Mouse (Mus musculus) heart, postnatal 25 days (tissue): ENCODE data around the gene Aicda. TPM values are rescaled to one million over a fixed set of nuclear protein-coding genes. Genes with fewer than 3 reads are reported as not detected.
A peak's percentile ranks its signal among the peaks of the same experiment; 100 is the strongest.
"Not testable (repeated sequence)": the region's sequence is repeated elsewhere in the genome, so short reads cannot be mapped to it uniquely, and the experiment has no call there.

Experiments used
- DNase-seq: peaks from one replicate; pipeline ENCODE4 v3.0.0; 2022; ENCODE audit warnings: low spot score
- intact Hi-C: fragments of 180-260 bp; cut with DNase I; formaldehyde crosslinking; loops from one replicate; pipeline ENCODE4 v1.15.1; 2025
- total RNA-seq, 2 experiments: library from RNA; stranded (reverse); gene quantifications; 2 replicates each; pipeline ENCODE4 v1.2.3; 2021

The Aicda gene
- total RNA-seq, 2 experiments from 2014 or later = not detected

DNA sequence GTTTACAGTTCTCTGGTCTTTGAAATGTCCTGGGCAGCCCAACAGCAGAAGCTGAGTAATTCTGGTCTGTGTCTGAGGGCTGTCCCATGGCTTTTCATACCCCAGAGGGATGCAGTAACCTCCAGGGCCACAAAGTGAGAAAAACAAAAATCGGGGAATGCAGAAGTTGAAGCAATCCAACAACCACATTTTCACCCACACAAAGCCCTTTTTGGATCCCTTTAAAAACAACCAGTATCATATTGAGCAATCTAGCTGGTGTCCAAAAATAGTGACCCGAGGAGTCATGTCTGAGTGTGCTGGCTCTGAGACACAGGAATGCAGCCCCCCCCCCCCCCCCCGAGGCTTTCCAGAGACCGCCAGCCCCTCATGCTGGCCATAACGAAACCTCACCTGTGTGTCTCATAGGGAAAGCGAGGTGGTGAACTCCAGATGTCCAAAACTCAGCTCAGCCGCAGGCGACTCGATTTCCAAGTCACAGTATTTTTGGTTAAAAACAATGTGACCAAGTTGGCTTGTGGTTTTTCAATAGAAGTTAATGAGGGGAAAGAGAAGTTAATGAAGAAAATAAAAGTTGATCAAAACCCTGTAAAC, 8.2 kb upstream of the Aicda start:
- intact Hi-C loops = no loop called here
- no peak for DNase-seq

DNA sequence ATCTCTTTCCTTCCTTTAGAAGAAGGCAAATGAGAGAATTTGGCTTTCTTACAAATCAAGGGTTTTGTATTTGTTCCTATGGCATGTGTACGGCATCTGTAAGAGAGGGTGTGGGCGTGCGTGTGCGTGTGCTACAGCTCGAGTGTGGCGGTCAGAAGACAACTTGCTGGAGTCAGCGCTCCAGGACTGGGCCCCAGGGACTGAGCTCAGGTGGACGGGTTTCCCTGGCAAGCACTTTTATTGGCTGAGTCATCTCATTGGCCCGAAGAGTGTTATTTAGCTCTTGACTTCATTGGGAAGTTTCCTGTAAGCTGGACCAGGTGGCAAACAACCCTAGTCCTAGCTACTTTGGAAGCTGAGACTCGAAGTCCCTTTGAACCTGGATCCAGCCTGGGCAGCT, 7.7 kb upstream of the Aicda start:
- no peak for DNase-seq
- intact Hi-C loops = no loop called here

DNA sequence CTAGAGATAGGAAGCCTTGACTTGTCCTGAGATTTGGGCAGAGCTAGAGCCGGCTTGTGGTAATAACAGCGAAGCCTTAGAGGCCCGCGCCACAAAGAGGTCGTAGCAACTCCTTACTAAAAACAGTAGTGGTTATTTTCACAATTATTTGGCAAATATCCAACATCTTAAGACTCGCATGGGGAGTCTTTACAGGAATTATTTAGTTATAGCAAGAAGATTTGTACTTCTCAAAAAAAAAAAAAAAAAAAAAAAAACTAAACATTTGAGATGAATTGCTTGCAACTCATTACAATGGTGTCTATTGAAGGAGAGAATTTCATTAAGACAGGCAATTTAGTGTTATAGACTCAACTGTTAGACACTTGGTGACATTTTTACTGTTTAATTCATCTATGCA, 501 bp downstream of the Aicda start:
- intact Hi-C loops = no loop called here
- no peak for DNase-seq

DNA sequence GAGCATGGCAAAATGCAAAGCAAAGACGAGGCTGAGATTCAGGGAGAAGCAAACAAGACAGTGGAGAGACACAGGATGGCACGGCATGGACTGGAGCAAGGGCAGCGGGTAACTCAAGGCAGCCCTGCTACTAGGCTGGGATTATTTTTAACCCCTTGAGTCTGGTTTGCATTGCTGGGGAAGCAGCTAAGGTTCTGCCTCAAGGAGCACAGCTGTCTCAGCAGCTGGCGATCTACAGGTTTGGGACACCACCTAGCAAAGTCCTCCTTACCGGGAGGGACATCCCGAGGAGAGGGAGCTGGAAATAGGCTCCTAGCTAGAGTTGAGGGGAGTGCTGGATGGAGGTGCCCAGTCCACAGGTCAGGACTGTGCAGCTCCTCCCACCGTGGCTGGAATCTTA, 1.7 kb downstream of the Aicda start:
- intact Hi-C loops = no loop called here
- DNase-seq = no peak

DNA sequence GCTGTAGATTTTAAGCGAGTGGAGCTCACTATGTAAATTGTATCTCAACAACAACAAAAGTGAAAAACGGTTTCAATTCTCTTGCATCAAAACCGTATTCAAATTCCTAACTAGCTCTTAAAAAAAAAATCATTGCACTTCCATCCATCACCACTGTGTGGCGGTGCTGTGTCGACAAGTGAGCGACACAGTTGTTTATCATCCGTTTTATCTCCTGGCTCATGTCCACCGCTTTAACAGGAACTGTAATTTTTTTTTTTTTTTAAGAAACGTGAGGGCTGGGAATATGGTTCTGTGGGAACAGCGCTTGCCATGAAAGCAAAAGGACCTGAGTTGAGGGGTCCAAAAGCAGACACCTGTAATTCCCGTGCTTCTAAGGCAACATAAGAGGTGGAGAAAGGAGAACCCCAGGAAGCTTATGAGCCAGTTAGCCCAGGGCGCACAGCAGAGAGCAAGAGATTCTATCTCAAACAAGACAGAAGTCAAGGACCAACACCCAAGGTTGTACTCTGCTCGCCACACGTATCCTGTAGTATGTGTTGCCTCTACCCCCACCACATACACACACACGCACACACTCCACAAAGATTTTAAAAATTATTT, 3.5 kb downstream of the Aicda start:
- intact Hi-C loops = no loop called here
- no peak for DNase-seq

DNA sequence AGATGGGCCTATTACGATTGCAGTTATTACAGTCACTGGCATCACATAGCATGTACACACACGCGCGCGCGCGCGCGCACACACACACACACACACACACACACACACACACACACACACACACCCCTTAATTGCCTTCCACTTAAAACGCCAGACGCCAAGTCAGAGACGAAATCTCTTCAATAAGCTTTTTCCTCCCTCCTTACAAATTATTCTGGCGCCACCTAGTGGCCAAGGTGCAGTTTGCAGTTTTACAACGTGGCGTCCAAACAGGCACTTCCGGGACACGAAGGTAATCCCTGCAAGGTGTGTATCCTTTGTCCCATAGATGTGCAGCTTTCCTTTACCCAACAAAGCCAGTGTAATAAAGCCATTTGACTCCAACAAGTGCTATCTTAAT, 6.8 kb downstream of the Aicda start:
- DNase-seq = peak; percentile 26
- intact Hi-C loops = loop anchor here (5.0 kb wide), 1 partner anchor 72 kb away; no protein-coding TSS in a partner anchor

DNA sequence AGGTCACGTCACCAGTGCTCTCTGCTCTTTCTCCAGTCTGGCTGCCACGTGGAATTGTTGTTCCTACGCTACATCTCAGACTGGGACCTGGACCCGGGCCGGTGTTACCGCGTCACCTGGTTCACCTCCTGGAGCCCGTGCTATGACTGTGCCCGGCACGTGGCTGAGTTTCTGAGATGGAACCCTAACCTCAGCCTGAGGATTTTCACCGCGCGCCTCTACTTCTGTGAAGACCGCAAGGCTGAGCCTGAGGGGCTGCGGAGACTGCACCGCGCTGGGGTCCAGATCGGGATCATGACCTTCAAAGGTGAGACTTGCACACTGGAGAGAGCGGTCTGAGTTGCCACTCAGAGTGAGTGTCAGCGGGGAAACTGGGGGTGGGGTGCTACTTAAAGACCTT, 7.4 kb downstream of the Aicda start:
- no peak for DNase-seq
- intact Hi-C loops = loop anchor here (1.0 to 5.0 kb wide), 3 partner anchors 65 to 159 kb away; no protein-coding TSS in a partner anchor

DNA sequence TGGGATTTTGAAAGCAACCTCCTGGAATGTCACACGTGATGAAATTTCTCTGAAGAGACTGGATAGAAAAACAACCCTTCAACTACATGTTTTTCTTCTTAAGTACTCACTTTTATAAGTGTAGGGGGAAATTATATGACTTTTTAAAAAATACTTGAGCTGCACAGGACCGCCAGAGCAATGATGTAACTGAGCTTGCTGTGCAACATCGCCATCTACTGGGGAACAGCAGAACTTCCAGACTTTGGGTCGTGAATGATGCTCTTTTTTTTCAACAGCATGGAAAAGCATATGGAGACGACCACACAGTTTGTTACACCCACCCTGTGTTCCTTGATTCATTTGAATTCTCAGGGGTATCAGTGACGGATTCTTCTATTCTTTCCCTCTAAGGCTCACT, 8.9 kb downstream of the Aicda start:
- no peak for DNase-seq
- intact Hi-C loops = loop anchor here (5.0 kb wide), 1 partner anchor 70 kb away; no protein-coding TSS in a partner anchor

DNA sequence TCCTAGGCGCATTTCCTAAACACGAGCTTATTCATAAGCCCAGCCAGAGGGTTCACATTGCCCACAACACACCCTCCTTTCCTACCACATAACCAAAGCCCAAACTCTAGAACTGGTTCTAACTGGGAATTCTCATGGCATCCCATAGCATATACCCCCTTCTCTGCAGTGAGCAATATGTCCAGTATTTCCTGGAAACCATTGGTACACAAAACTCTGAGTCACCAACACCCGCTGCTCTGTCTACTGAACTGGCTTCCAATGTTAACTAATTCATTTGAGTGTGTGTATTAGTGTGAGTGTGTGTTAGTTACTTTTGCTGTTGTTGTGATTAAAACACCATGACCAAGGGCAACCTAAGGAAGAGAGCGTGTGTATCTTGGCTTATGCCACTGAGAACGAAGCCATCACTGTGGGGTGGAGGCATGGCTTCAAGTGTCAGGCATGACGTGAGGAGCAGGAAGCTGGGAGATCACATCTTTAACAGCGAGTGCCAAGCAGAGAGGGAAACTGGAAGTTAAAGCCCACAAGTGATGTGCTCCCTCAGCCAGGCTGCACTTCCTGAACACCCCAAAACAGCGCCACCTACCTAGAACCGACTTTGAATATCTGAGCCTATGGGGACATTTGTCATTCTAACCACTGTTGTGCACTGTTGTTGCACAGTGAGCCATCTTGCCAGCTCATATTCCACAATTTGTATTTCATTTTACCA, 11.6 kb downstream of the Aicda start:
- intact Hi-C loops = no loop called here
- DNase-seq = no peak

DNA sequence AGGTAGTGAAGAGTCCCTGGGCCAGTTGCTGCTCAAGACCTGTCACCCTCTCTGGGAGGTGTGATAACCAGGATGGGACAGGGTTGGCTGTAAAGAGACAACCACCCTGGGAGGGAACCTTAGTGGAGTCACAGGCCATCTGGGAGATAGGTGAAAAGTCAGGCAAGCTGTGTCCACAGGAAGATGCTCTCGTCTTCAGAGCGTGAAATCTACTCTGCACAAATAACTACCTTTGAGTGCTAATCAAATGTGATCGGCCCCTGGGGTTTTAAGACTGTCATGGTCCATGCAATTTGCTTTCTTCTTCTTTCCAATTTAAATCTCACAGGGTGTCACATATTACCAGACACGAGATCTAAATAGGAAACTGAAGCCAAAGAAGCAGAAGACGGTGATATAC, 15.5 kb downstream of the Aicda start:
- DNase-seq = no peak
- intact Hi-C loops = no loop called here

DNA sequence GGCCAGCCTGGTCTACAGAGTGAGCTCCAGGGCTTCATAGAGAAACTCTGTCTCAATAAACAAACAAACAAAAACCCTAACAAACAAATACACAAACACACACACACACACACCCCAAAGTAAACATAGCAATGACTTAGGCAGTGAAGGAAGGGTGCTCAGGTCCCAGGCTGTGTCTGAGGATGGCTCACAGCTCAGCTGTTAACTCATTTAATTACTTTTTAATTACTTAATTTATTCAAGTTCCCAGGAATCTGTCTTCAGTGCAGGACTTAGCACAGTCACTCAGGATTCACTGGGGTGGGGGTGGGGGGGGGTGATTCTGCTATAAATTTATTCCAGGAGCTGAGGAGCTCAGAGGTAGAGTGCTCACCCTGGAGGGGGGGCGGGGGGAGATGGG, 16.2 kb downstream of the Aicda start:
- intact Hi-C loops = no loop called here
- DNase-seq = no peak

DNA sequence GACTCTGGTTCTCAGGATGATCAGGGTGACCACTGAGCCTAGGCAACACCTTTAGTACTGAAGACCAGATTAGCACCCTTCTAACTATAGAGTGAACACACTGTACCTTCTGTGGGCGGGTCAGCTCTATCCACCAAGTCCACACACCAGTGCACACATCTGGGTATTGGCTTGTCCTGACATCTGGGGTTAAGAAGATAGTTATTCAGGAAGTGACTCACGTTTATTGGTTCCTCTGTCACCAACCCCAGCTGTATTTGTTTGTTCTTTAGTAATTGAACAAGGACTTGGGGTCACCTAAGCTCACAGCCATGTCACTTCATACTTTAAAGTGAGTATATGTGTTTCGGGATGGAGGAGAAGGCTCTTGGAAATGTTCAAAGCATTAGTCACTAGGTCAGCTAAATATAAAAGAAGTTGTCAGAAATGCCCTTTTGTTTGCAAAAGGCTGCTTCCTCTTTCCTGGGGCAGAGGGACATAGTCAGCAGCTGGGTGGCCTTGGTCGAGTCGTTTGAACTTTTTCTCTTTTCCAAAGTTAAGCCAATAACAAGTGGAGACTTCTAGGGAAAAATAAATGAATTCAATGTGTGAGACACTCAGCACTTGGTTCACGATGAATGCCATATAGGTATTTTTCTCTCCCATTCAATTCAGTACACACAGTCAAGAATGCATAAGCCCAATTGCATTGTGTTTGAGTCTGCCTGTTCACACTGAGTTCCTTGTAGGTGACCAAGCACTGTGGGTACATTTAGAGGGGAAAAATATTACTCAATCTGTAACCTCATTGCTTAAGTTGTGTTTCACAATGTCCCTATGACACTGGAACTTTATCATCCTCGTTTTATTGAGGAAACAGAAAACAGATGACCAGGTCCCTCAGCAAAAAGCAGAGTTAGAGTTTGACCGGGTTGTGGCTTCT, 17.4 kb downstream of the Aicda start:
- no peak for DNase-seq
- intact Hi-C loops = no loop called here

DNA sequence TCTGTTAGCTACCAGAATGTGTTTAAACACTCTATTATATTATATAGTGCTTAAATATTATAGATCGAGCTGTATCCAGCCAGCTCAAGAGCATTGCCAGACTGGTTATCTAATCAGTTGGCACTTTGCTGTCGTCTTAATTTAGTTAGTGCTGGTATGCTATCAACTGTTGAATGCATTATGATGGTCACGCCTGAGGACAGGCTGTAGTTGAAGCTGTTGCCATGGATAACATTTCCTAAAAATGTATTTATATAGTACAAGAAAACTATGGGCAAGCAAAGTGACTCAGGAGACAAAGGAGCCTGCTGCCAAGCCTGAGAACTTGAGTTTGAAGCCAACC, 18.0 kb downstream of the Aicda start:
- intact Hi-C loops = no loop called here
- no peak for DNase-seq

DNA sequence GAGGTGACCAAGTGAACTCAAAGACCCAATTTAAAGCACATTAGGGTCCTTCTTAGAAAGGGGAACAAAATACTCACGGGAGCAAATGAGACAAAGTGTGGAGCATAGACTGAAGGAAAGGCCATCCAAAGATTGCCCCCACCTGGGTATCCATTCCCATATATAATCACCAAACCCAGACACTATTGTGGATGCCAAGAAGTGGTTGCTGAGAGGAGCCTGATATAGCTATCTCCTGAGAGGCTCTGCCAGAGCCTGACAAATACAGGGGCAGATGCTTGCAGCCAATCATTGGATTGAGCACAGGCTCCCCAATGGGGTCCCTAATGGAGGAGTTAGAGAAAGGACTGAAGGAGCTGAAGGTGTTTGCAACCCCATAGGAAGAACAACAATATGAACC, 21.4 kb downstream of the Aicda start:
- DNase-seq, intact Hi-C loops: not testable (repeated sequence)

DNA sequence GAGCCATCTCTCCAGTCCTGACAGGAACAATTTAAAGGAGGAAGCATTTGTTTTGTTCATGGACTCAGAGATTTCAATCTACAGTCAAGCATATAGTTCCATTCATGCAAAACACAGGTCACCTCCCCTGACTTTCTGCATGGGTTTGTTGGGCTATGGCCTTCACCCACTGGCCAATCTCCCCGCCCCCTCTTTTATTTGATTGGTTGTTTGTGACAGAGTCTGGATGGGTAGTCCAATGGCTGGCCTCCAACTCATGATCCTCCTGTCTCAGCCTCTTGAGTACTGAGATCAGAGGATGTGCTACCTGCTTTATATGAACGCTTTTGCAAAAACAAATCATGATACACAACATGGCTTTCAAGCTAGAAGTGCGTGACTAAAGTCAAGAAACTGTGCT, 23.4 kb downstream of the Aicda start:
- DNase-seq = no peak

DNA sequence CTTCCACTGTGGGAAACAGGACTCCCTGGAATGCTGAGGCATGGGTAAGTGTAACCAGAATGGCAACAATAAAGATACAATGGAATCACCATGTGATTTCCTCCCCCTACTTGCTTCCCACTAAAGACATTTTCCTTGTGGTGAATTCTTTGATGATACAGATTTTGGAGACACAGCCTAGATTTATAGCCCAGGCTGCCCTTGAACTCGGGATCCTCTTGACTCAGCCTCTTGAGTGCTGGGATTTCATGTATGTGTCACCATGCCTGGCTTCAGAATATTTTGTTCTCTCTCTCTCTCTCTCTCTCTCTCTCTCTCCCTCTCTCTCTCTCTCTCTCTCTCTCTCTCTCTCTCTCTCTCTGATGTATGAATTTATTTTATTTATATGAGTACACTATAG, 25.5 kb downstream of the Aicda start:
- intact Hi-C loops = no loop called here
- no peak for DNase-seq

More for the DNA sequence above, 23.4 kb downstream of the Aicda start:
- intact Hi-C loops = no loop called here

DNA sequence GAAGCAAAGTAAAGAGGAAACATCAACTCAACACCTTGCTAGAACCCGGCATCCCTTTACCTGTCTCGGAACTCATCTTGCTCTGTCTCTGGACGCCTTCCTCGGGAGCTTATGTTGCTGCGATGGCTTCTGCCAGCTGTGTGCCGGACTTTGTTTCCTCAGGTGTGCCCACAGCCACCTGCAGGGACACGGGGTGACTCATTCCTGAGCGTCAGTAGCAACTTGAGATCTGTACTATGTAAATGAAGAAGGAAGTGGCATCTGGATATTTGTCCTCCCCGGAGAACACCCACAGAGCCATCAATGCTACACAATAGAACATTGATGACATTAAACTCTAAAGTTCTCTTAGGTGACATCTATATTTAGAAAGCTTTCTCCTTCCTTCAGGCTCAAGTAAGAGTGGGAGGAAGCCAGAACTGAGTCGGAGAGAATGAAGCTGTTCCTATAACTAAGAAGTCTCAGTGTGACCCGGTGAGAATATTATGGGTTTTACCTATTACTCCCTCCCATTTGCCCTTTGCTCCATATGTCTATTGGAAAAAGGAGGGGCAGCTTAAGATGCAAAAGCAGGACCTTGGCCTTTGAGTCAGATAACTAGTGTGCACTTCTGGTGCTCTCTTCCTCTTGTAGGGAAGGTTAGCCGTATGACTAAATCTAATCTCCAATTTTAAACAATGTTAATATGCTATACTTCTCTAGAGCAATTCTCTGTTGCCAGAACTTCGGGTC, 37.6 kb downstream of the Aicda start:
- DNase-seq = no peak
- intact Hi-C loops = no loop called here

DNA sequence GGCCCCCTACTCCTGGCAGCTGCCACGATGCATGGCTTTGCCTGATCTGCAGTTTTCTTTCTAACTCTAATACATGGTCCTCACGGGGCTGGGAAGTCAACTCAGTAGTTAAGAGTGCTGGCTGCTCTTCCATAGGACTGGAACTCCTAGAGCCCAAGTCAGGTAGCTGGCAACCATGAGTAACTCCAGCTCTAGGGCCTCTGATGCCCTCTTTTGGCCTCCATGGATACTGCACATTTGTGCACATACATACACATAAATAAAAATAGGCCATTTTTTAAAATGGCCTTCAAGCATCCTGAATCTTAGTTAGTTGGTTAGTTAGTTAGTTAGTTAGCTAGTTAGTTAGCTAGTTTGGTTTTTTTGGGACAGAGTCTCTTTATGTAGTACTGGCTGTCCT, 39.3 kb downstream of the Aicda start:
- intact Hi-C loops = no loop called here
- no peak for DNase-seq

DNA sequence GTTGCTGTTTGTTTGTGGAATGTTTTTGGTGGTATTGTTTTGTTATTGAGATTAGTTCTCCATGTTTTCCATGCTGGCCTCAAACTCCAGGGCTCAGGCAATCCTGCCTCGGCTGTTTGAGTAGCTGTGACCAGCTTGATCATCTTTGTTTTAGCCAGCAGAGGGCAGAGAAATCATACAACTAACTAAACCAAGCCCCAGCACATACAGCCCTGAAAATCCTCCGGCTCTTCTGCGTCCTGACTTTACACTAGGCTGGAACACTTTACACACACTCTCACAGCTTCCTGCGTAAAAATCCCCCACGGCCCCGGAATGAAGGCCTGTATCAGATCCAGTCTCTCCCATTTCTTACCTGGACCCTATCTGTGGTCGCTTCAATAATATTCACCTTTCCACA, 42.0 kb downstream of the Aicda start:
- no peak for DNase-seq
- intact Hi-C loops = loop anchor here (1.0 kb wide), 1 partner anchor 38 kb away; no protein-coding TSS in a partner anchor

DNA sequence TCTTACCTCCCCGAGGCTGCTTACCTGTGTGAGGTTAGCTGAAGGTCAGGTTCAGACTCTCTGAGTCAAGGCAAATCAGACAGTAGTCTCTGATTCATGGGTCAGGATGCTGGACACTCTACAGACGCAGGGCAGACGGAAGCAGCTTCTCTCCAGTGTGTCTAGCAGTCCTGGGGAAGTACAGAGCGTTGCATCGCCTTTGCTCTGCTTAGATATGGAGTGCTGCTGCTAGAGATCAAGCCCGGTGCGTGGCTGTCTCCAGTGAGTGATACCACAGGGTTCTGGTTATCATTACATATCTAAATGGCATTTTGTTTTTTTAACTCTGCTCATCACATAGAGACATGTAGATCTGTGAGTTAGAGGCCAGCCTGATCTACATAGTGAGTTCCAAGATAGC, 43.0 kb downstream of the Aicda start:
- no peak for DNase-seq
- intact Hi-C loops = no loop called here
